Mouse (Mus musculus): Measurements from ENCODE around the gene Gm30083.
A peak's percentile ranks its signal among the peaks of the same experiment; 100 is the strongest.

Gm30083 gene

DNA sequence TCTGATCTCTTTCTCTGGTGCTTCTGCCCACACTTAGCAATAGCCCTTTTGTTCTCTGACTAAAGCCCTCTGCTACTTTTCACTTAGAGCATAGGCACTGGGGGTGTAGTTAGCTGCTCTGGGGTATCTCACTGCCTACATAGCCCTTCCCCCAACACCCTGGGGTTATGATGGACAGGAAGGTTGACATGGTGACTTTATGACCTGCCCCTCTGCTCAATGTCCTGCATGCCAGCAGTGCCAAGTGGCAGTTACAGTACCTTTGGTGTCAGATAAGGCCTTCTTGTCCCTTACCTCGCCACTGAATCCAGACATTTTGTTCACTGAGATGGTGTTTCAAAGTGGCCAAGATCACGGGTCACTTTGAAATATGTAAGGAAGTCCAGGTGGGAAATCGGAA lies at the start of gene Gm30083:
Gm30083 (minus strand) TSS at position 120 of the 400 bp plus-strand sequence.
- DNase-seq (ENCODE audit: low spot score): no peak

DNA sequence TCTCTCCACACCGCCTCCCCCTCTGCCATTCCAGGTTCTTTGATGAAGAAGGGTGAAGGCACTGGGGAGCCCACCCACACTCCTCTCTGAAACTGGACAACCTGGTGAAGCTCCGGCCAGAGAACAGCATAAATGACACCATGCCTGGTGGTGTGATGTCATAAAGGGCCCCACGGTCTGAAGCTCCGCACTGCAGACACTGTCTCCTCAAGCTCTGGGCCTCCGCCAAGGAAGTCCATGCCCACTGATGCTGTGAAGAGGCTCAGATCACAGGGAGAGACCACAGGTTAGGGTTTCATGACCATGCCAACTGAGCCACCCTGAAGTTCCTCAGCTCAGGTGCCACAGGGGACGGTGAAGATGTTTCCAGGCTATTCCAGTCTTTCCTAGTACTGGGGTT lies 37.5 kb upstream of the Gm30083 start, which contains the start of gene Antxrl:
Antxrl (plus strand) TSS at position 192 of the 400 bp plus-strand sequence.
- no peak for DNase-seq (ENCODE audit: low spot score)

DNA sequence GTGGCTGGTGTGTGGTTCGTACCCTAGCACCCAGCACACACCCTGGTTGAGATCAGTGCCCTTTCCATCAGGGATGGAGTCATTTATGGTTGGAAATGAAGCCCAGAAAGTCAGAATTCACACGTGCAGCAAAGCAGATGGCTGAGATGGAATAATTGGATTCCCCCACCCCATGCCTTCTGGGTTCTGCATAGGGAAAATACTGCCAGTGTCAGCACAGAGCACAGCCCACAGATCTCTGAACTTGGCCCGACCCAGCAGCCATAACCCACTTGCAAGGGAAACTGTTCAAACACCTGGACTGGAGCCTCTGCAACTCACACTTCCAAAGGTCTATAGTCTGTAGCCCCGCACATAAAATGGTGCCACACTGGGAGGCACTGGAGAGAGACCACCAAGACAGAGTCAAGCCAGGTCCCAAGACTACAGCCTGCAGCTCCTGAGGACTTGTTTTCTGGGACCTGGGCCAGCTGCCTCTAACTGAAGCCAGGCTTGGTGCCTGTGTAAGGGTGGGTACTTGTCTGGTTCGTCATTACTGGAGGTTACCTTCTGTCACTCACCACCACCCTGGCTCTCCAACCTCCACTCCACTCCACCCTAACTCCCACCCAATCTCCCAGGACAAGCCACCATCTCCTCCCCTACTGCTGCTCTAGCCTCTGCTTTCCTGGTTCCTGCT lies 35.3 kb upstream of the Gm30083 start:
- no peak for DNase-seq (ENCODE audit: low spot score)

DNA sequence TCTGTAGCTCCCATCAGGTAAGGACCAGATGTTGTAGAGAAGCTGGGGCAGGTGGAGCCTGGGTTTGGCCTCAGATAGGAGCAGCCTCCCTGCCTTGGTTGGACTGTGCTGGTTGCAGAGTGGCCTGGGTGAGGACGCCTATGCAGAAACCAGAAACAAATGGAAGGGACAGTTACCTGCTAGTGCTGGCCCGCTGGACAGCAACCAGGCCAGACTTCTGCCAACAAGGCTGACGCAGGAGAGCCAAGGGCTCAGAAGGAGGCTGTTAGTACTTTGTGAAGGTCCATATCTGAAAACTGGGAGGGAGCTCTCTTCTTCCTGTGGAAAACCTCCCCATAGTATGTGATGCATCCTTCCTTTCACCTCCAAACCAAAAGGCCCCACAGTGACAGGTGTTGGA lies 28.4 kb upstream of the Gm30083 start:
- DNase-seq (ENCODE audit: low spot score): no peak

DNA sequence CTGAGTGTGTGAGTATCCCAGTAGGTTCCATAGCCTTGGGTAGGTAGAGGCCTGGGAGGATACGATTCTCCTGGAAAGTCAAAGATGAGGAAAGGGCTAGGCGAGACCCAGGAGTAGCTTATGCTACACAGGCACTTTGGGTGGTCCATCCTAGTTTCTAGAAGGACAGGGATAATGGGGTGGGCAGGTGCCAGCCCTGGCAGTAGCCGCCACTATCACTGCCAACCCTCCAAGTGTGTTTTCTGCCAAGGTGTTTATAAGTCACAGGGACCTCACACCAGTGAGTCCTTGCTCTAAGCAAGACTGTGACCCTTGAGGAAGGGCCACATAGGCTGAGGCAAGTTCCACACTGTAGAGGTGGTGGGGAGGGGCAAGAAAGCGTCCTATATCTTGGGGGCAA lies 26.3 kb upstream of the Gm30083 start:
- DNase-seq (ENCODE audit: low spot score): no peak

DNA sequence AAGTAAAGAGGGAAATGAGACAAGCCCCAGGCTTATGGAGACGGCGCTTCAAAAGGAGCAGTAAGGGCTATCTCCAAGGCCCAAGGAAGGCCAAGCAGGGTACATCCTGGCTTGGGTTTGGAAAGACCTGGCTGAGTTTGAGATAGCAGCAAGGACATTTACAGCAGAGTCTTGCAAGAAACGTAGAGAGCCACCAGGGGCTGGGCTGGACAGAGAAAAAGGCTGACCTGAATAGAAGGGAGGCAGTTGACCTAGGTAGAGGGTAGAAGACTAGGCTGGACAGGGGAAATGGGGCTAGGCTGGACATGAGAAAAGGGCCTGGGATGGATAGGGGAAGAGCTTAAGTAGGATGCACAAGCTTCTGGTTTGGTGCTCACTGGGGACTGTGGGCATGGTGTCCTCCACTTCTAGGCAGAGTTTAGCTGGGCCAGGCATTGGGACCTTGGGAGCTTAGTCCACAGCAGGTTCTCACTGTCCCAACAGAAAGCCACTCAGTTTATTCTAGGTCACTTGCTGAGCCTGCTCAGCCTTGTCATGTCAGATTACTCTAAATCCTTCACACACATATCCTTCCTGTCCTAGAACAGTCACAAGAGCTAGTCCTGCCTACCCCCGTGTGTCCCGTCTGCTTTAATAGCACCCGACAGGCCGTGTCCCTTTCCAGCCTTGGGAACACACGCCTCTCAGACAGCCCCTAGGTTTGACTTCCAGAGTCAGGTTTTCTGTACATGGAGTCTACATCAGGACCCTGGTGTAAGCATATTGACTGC lies 19.0 kb upstream of the Gm30083 start:
- DNase-seq (ENCODE audit: low spot score): no peak

DNA sequence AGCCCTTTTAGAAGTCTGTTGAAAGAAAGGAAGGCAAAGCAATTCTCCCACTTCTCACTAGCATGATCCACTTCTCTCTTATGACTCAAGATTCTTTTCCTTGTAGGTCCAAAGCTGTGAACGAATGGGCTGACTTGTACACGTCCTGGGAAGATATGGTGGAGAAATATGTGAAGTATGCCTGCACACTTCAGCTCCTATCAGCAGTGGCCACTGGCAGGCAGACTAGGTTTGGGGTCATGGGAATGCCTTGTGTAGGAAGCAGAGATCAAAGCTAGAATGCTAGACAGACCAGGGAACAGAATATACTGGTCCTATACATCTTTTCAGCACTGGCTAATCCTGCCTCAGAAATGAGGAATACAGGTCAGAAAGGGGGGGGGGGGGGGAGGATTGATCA lies 11.7 kb upstream of the Gm30083 start:
- DNase-seq (ENCODE audit: low spot score): no peak

DNA sequence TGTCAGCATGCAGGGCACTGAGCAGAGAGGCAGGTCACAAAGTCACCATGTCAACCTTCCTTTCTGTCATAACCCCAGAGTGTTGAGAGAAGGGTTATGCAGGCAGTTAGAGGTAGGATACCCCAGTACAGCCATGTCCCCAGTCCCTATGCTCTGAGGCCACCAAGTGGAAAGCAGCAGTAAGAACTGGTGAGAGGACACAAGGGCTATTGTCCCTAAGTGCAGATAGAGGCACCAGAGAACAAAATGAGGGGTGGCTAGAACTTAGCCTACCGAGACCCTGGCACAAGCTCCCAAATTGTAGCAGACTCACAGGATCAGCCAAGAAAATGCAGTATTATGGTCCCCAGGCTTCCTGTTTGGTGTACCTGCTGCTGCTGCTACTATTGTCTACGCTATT lies 2.0 kb upstream of the Gm30083 start:
- DNase-seq (ENCODE audit: low spot score): no peak

DNA sequence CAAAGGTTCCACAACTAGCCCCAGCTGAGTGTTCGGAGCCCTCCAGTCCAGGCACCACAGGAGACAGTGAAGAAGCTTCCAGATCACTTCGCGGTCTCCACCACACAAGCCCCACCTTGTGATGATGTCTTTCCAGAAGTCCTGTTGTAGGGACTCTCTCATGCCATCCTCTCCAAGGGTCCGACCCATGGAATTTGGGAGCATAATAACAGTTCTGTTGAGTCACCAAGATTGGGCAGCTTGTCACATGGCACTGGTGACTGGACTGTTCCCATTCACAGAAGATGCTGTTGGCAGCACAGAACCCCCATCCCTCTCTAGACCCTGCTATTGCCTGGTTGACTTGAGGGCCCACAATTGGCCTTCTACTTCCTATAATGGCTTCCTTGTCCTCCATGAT lies 1.4 kb upstream of the Gm30083 start, which contains the start of gene Gm5460:
Gm5460 (plus strand) TSS at position 378 of the 400 bp plus-strand sequence.
- DNase-seq (ENCODE audit: low spot score): no peak

DNA sequence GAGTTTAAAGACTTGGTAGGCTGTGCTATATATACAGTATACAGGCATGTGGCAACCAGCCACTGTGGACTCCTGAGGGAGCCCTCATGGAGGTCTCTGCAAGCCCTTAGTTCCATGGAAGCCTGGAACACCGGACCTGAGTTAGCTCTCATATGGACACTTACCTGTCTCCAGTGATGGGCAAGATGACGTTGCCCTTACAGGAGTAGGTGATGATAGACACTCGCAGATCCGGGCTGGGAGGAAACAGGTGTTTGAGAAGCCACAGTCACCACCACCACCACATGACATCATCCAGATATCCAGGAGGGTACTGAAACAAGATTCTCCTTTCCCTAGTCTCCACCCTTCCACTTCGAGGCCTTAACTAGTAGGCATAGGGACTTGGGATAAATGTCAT lies 12.6 kb downstream of the Gm30083 start:
- DNase-seq (ENCODE audit: low spot score): no peak

DNA sequence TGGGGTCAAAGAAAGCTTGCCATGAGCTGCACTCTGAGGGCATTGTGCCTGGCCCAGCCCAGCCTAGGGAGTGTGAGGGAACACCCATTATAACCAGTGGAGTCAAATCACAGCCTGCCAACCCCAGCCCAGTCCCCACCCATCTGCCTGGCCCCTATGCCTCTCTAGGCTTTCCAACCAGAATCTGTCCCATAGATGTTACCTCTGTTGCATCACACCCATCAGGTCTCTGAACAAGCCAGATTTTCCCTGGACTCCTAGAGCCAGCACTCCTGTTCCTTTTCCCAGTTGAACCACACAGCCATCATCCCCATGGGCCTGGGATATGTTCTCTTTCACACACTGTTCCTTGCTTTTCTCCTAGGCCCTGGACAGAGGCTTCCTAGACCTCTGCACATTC lies 13.5 kb downstream of the Gm30083 start:
- DNase-seq (ENCODE audit: low spot score): no peak

DNA sequence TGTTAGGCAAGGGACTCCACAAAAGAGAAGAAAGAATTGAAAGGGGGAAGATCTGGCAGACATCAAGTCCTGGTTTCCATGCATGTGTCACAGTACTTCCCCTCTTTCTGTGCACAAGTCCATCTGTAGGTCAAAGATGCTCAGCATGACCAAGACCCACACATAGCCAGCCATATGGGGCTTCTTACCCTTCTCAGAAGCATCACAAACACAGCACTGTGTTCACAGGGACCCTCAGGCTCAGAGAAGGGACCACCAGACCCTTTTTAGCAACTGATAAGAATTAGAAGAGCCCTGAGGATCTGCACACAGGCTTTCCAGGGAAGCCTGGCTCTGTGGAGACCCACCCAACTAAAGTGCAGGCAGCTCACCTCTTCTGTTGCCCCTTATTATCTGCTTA lies 14.9 kb downstream of the Gm30083 start:
- no peak for DNase-seq (ENCODE audit: low spot score)

DNA sequence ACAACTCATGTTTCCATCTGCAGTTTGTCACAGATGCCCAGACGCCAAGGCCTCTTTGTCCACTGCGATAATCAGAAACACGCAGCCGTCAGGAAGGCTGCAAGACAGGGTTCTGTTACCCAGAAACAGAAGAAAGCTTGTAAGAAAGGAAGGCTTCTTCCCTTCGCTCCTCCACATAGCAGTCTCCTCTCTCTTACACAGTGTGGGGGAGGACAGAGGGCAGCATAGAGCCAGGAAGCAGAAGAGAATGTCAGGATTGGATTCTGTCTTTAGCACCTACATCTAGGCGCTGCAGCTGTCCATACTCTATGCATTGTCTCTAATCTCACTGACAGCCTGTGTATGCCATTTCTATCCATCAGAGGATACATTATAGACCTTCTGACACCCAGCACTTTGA lies 17.6 kb downstream of the Gm30083 start:
- DNase-seq (ENCODE audit: low spot score): no peak

DNA sequence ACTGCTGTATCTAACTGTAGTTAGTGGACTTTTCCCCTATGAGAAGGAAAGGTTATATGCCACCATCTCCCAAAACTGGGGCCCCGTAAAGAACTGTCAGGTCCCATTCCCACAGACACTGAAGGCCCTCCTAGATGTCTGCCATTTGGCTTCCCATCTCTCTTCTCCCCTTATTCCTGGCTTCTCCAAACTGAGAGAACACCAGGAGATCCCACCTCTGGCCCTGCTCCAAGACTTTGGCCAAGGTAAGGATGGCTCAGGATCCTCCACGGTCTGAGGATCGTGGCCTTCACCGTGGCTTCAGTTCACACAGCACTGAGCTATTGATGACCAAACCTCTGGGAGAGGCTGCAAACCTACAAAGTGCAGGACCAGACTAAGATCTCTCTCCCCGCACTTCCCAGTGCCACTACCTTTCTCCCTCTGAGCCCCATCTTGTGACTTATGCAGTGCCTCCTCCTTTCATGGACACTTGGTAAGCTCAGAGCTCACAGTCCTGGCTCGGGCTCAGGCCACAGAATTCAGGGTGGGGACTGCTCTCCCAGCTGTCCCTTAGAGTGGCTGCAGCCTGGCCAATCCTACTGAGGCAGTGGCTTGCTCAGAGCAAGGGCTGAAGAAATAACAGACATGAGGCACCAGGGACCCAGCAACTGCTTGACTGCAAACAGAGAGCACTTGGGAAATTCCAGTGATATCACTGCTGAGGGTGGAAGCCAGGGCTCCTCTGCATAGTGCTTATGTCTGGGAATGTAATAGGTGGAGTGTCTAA lies 21.3 kb downstream of the Gm30083 start:
- no peak for DNase-seq (ENCODE audit: low spot score)

DNA sequence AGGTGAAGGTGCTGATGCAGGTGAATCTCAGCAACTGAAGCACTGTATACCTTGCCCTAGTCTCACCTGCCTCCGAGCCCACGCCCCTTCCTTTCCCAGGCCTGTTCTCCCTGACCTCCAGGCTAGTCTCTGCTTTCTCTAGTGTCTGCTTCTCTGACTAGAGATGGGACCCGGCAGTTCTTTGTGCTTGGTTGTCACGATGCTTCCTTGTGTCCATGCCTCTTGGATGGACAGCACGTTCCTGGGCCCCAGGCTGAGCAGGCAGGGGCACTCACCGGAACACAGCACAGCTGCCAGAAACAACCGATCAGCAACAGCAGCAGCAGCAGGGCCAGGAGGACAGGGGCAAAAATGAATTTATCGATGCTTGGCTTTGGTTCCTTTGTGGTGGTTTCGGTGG lies 21.9 kb downstream of the Gm30083 start:
- DNase-seq (ENCODE audit: low spot score): no peak

DNA sequence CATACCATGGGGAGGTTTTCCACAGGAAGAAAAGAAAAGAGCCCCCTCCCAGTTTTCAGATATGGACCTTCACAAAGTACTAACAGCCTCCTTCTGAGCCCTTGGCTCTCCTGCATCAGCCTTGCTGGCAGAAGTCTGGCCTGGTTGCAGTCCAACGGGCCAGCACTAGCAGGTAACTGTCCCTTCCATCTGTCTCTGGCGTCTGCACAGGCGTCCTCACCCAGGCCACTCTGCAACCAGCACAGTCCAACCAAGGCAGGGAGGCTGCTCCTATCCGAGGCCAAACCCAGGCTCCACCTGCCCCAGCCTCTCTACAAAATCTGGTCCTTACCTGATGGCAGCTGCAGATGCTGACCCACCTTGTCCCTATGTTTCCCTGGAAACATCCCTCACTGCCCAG lies 23.0 kb downstream of the Gm30083 start:
- DNase-seq (ENCODE audit: low spot score): no peak

DNA sequence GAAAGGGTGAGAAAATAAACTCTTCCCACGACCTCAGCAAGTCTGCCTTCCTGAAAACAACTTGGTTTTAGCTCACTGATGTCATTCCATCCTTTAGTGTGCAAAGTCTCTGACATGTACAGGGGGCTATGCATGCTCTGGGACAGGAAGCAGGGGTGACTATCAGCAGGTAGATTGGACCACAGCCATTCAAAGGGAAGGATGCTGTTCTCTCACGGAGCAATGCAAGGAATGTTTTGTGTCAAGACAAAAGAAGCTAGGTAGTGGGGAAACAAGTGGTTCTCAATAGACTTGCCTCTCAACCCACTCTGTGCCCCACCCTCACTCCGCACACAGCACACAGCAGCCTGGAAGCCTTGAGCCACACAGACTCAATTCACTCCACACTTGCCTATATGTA lies 25.8 kb downstream of the Gm30083 start:
- no peak for DNase-seq (ENCODE audit: low spot score)

DNA sequence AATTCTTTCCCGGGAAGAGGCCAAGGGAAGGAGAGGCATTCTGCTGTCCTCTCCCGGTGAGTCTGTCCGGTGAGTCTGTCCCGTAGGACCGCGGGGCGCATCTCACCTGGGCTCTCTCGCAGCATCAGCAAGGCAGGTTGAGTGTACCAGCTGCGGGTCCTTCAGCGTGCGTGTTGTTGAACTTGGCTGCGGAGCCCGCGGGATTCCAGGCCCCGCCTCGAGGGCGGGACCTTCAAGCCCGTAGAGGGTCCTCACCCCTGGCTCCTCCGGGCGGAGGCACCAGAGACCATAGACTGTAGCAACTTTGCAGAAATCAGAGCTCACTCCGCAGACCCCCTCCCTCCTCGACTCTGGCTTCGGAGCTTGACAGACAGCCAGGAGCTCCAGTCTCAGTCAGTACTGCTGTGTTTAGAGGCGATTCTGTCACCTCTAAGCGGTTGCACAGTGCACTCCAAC lies 36.4 kb downstream of the Gm30083 start, which contains the start of gene Zfp488:
Zfp488 (minus strand) TSS at position 161 of the 456 bp plus-strand sequence.
- DNase-seq (ENCODE audit: low spot score): no peak

DNA sequence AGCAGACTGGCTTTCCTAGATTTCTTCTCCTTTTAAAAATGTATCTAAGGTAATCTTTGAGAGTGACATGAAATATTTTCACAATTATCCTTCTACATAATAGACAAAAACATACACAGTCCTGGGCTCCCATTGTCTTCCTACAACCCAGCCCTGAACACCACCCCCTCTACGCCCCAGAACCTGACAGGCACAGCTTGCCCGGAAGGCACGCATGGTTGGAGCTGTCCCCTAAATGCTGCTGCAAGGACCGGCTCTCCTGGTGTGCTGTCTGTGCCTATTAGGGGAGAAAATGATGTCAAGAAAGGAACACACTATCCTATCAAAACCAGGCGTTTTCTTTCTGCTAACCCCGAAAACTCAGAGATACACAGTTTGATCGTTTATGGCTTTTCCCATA lies 37.2 kb downstream of the Gm30083 start:
- no peak for DNase-seq (ENCODE audit: low spot score)

DNA sequence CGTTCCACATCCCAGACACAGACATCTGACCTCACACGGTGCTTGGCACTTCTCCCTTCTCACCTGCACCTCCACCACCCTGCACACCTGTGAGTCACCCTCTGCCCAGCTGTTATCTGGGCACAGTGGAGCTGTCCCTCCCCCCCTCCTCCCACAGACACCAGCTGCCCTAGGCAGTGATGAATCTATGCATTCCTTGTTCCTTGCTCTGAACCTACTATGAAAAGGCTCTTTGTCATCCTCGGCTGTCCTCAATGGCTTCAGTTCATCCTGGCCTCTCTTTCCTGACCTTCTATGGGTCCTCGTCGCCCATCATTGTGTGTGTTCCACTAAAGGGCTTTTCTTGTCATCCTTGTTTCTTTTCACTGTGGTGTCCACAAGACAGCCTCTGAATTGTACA lies 40.2 kb downstream of the Gm30083 start:
- DNase-seq (ENCODE audit: low spot score): no peak

DNA sequence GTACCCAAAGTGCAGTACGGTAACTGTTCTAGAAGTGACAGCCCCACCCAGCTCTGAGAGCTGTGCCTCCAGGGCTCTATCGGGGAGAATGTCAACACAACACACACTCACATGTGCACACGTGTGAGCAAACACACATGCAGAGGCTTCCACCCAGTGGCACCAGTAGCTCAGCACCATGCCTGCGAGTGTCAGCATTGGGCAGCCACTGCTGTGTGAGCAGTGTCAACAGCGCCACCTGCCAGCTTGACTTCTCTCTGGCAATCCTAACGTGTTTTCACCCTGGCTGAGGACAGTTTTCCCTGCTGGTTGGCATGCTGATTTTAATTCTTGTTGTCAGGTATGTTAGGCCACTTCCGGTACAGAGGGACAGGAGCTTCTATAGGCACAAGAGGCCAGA lies 42.3 kb downstream of the Gm30083 start:
- DNase-seq (ENCODE audit: low spot score): no peak

DNA sequence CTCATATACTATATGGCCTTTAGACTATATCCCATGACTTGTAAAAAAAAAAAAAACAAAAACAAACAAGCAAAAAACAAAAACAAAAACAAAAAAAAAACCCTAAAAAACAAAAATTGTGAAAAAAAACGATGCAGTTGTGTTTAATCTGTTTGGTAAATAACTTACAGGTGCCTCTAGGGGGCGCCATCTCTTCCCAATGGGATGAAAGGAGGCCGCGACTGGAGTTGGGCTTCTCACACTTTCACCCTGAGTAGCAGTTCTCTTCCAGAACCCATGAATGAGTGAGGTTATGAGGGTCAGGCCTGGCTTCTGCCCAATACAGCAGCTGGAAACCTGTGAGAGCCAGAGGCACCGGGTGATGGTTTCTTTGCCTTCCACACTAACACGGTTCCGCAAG lies 49.3 kb downstream of the Gm30083 start:
- no peak for DNase-seq (ENCODE audit: low spot score)

DNA sequence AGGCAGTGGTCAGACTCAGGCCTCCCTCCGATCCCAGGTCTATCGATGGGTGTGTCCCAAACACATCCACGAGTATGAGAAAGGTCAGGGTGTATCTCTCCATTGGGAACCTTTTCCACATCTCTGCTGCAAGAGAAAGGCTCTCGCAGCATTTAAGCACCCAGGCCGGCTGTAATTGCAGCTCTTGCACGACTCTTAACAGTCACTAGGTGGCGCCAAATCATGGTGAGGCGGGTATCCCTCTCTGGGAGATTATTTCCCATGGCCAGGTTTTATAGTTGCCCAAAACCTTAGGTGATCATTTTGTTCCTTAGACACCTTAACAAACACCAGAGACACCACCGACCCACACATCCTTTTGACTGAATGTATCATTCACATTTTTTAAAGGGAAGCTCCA lies 55.6 kb downstream of the Gm30083 start:
- DNase-seq (ENCODE audit: low spot score): peak; percentile 51

All from urinary bladder, postnatal 14 days (tissue).